Mouse (Mus musculus): Measurements from ENCODE around the gene Xkr7.

The Xkr7 gene

DNA sequence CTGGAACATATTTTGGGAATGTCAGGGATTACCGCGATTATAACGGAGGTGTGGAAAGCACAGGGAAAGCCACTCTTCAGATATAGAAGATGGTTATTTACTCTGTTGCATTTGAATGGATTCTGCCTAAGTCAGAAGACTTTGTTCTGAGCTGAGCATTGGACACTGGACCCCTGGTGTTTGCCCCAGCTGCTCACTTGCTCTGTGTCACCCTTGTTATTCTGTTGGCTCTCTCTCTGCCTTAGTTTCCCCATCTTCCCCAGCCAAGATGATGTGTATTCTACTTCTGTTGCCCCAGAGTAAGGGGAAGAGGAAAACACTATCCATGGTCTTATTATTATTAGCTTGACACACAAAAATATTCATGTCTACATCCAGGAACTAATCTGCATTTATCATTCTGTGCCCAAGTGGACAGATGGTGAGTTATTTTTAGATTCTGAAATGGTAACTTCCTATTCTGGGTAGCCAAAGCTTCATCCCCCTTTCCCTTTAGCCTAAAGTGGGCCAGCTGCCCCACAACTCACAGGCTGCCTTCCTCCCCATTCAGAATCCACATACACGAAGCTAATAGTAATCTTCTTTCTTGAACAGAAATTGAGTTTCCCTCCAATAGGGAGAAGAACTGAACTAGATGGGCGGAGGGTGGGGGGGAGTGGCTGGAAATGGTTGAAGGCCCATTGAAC lies 2.0 kb downstream of the Xkr7 start:
- no peak for DNase-seq

GRCm38 (mm10) chr2:153036690-153037089 lies 5.0 kb downstream of the Xkr7 start:
- DNase-seq, result no peak

GRCm38 (mm10) chr2:153043886-153044285 lies 12.2 kb downstream of the Xkr7 start:
- peak; percentile 26 for DNase-seq

DNA sequence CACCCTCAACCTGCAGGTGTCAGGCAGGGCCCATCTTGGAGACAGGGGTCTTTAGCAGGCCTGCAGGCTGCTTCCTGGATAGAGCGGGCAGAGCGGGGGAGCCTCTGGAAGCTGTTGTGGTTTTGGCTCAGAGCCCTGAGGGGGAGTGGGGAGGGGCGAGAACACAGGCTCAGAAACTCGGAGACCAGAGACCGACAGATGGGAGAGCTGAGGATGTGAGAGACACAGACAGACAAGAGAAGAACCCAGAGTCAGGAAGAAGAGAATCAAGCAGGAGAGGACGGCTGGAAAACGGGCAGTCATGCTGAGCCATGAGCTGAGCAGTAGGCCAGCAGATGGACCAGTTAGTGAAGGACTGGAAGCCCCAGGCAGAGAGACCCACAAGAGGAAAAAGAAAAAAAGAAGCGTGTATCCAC lies 14.2 kb downstream of the Xkr7 start:
- DNase-seq, result peak; percentile 65

DNA sequence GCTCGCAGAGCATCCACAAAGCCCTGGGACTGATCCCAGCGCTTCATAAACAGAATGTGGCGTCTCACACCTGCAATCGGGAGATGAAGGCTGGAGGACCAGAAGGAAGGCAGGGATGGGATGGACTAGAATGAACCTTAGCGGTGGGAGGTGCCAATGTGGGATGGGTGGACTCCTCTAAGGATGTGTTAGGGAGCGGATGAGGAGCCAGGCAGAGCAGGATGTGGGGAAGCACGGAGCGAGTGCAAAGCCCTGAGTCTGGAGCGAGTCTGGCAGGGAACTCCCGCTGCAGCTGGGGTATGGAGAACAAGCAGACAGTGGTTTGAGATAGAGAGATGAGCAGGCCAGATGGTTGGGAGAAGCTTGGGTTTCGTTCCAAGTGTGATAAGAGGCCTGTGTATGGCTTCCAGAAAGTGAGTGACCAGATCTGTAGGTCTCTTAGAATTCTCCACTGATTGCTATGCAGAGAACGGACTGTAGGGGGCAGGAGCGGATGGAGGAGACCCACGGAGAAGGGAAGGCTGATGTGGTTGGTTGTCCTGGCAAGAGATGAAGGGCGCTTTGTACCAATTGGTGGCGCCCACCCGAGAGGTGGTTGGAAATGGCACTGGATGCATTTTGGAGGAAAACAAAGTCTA lies 16.3 kb downstream of the Xkr7 start:
- peak; percentile 72 for DNase-seq

DNA sequence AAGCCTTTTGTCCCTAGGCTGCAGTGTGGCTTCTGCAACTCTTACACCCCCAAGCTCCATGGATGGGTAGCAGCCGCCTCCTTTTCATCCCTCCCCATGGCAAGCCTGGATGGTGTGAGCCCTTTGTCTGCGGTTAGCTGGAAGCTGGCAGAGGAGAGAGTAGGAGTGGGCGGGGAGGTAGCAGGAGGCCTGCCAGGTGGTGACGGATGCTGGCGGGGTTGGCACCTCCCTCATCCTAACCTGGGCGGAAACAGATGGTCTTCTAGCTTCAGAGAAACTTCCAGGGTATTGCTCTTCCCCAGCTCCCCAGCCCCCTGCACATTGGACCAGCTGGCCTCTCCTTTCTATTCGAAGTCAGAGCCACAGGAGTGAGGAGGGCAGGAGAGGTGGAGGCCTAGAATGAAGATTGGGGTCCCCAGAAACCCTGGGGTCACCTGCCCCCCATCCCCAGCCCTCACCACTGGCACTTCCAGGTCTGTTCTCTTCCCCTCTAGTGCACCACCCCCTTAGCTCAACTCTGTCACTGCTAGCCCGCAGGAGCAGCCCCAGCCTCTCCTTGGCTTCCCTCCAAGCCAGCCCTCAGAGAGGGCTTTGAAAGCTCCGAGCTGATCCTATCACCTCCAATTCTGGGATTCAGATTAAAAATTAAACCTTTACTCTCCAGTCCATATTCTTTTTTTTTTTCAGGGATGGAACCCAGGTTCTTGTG lies 17.8 kb downstream of the Xkr7 start:
- DNase-seq, result no peak

- no peak for DNase-seq
These were observed 18.3 kb downstream of the Xkr7 start for GRCm38 (mm10) chr2:153049997-153050358.

GRCm38 (mm10) chr2:153051095-153051494 lies 19.4 kb downstream of the Xkr7 start:
- DNase-seq, result no peak

GRCm38 (mm10) chr2:153051537-153051936 lies 19.9 kb downstream of the Xkr7 start:
- DNase-seq, result no peak

DNA sequence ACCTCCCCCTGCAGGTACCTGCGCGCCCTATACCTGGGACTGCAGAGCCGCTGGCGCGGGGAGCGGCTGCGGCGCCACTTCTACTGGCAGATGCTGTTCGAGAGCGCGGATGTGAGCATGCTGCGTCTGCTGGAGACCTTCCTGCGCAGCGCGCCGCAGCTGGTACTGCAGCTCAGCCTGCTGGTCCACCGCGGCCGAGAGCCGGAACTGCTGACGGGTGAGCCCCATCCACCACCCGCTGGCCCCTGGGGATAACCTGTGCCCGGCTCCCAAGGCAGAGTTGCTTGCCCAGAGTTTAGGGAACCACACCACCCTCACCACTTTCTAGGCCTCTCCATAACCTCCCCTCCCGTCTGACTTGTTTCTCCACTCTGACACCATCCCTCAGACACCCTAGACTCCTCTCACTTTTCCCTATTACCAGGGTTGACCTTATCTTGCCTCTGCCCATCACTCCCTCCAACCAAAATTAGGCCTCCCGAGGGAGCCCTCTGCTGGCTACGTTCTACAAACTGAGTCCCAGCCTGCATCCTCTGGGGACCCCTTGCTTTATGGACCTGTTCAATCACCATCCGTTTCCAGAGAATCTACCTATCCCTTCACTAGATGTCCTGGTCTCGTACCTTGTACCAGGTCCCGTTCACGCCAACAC lies 21.2 kb downstream of the Xkr7 start:
- DNase-seq, result peak; percentile 44

DNA sequence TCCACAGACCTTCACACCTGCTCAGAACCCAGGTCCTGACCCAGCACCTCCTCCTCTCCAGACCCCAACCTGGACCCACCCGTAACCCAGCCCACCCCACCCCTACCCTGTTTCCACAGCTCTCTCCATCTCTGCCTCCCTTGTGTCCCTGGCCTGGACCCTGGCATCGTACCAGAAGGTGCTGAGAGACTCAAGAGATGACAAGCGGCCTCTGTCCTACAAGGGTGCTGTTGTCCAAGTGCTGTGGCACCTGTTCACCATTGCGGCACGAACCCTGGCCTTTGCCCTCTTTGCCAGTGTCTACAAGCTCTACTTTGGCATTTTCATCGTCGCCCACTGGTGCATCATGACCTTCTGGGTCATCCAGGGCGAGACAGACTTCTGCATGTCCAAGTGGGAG lies 22.2 kb downstream of the Xkr7 start:
- no peak for DNase-seq

GRCm38 (mm10) chr2:153055270-153055920 lies 23.7 kb downstream of the Xkr7 start:
- no peak for DNase-seq

DNA sequence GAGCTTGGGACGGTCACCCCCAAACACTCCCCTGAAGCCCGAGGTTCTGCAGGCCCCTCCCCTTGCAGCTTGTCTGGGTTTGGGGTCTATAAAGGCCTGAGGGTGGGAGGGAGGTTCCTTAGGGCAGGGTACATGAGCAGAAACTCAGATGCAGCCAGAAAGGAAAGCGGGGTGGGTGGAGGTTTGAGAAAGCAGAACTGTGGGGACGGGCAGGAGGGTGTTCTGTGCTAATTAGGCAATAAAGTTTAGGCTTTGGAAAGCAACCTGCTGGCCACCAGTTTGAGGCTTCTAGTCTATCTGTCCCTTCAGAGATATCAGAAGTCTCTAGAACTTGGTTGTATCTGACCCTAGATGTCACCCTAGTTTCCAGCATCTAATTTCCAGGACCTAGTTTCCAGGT lies 26.7 kb downstream of the Xkr7 start:
- DNase-seq, result no peak

DNA sequence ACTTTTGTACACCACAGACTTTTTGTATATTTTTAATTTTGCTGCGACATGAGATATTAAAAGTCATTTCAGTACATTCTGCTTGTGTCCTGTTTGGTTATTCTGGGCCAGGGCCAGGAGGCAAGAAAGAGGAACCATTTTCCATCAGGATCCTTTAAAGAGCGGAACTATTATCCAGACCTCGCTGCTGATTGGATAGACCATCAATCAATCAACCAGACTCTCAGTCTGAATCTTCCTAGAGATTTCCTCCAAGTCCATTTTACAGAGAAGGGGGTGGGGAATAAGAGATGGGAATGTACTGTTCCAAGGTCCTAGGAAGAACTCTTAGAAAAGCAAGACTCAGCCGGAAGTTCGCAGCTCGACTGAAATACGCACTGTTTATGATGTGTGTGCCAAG lies 28.6 kb downstream of the Xkr7 start:
- DNase-seq, result no peak

GRCm38 (mm10) chr2:153063394-153063793 lies 31.7 kb downstream of the Xkr7 start:
- DNase-seq, result no peak

DNA sequence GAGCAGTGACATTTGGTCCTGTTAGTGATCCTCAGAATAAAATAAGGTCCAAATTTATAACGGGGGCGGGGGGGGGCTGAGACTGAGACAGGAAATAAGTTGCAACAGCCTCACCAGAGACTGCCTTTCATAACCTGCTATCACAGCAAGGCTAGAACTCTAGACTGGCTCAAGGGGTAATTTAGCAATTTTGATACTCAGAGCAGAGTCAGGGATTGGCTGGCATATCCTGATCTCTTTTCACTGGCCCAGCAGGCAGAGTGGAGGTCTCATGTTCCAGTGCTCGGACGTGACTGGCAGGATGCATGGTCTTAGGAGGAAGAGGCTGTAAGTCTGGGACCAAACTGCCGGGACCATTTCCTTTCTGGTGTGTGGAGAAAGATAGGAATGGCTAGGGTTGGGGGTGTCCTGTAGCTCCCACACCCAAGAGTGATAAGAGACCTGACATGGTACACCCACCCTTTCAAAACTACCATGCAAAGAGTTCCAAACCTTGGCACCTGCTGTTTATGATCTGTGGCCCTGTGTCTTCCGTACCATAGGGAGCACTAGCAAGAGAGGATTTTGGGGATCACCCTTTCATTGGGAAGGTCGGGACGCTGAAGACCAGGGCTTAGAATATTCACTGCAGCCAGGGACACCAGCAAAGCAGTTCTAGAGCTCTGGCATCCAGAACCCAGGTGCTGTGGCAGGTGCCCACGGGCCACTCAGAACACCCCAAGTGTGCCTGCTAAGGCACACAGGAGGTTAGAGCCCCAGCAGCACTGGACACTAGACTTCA lies 32.7 kb downstream of the Xkr7 start:
- no peak for DNase-seq

DNA sequence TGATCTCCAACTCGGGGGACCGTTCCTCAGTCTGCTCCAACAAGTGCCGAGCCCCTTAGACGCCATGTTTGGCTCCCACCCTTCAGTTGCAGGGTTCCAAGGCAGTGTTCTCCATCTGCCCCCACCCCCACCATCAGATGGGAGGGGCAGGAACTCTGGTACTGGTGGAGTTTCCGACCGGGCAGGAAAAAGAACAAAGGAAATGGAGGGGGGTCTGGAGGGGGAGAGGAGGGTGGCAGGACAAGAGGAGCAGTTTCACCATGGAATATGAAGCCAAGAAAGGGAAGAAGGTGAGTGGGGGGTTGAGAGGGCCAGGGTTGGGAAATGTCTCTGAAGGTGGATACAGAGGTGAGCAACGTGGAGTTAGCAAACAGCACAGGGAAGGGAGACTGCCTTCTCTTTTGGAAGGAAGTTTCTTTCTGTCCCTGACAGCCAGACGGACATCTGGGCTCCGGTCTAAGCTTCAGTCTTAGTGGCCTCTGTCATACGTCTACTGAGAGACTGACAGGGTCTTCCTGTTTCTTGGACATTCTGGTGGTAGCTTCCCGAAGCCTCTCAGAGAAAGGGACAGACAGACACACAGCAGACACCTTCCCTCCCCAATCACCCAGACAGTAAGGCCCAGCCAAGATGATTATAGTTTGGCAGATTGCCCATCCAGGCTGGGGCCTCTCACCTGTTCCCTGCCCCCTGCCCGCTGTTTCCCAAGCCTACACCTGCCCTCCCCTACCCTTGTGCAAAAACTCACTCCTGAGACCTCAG lies 34.3 kb downstream of the Xkr7 start, which contains the start of gene Ccm2l:
Gene Ccm2l, plus strand, starts transcription at position 209 of the 762 bp plus-strand sequence.
- peak; percentile 75 for DNase-seq

GRCm38 (mm10) chr2:153066991-153067390 lies 35.3 kb downstream of the Xkr7 start:
- no peak for DNase-seq

- peak; percentile 46 for DNase-seq
These were observed 39.3 kb downstream of the Xkr7 start for GRCm38 (mm10) chr2:153070762-153071490.

- no peak for DNase-seq
These were observed 40.0 kb downstream of the Xkr7 start for GRCm38 (mm10) chr2:153071491-153072184.

Data from kidney, postnatal 10 days (tissue).